Mouse (Mus musculus) left cerebral cortex, postnatal 14 days (tissue): ENCODE data around the gene Mnat1. TPM values are rescaled to one million over a fixed set of nuclear protein-coding genes. Genes with fewer than 3 reads are reported as not detected.

Source experiments
- DNase-seq, 2 experiments: peaks; one replicate each; pipeline ENCODE4 v3.0.0; 2021 to 2022; ENCODE audit warnings: low spot score in 2 of 2, mixed read lengths in 1 of 2
- intact Hi-C: fragments of 180-260 bp; cut with DNase I; formaldehyde crosslinking; loops from one replicate; pipeline ENCODE4 v1.15.1; 2025
- total RNA-seq, 2 experiments: library from RNA; stranded (reverse); gene quantifications; 2 replicates each; pipeline ENCODE4 v1.2.3; 2021

The Mnat1 gene
- total RNA-seq, 2 experiments from 2014 or later, result 18.3 to 19.1 TPM

- no peak for DNase-seq
- intact Hi-C loops, result no loop called here
These were observed 171.4 kb downstream of the Mnat1 start for GRCm38 (mm10) chr12:73294884-73295283.

- intact Hi-C loops, result no loop called here
- DNase-seq, result no peak
These were observed 172.1 kb downstream of the Mnat1 start for GRCm38 (mm10) chr12:73295505-73296140.

- no peak for DNase-seq
- intact Hi-C loops, result no loop called here
These were observed 175.1 kb downstream of the Mnat1 start for GRCm38 (mm10) chr12:73298621-73299020.

DNA sequence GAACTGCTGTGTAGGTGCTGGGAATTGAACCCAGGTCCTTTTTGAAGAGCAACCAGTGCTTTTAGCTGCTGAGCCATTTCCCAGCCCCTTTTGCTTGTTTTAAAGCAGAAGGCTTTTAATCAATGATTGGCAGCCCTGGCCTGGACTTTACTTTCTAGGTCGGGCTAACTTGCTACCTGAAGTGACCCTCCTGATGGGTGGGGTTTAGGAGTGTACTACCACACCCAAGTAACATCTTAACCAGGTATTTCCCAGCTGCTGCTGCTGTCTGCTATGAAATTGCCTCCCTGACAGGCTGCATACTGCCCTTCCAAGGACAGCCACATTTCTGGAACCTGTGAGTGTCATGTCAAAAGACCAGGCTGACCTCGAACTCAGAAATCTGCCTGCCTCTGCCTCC is 177.0 kb downstream of the Mnat1 start:
- no peak for DNase-seq
- intact Hi-C loops, result no loop called here

GRCm38 (mm10) chr12:73304636-73305035 is 181.1 kb downstream of the Mnat1 start:
- DNase-seq, result no peak

GRCm38 (mm10) chr12:73307750-73308149 is 184.2 kb downstream of the Mnat1 start:
- no peak for DNase-seq

More at GRCm38 (mm10) chr12:73304636-73305035, 181.1 kb downstream of the Mnat1 start:
- intact Hi-C loops, result no loop called here

DNA sequence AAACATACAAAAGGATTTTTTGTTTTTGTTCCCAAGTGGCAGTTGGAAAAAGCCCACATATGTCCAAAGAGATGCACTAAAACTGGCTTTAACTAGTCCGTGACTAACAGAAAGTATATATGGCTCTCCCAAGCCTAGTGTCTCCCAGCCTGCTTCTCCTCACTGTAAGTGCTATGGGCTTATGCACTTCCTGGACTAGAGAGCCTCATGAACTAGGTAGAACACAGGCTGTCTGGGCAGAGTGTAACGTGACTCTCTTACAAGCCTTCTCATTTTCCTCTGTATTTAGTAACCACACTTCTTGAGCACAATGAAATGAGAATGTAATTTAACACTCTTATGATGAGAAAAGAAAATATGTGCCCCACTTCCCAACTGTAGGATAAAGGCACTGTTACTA is 185.2 kb downstream of the Mnat1 start:
- intact Hi-C loops, result no loop called here
- no peak for DNase-seq

More at GRCm38 (mm10) chr12:73307750-73308149, 184.2 kb downstream of the Mnat1 start:
- intact Hi-C loops, result no loop called here

GRCm38 (mm10) chr12:73317706-73318686 is 194.5 kb downstream of the Mnat1 start:
- no peak for DNase-seq
- intact Hi-C loops, result no loop called here

Other genes starting within 250 kb of the Mnat1 start
- not detected for gene Six6, start 183.8 kb upstream of the Mnat1 start, total RNA-seq
- gene 4930447C04Rik, start 182.9 kb upstream of the Mnat1 start, total RNA-seq, result 1 to 10 TPM; 6.8 to 7.9 TPM
- under 1 TPM; 0.26 to 0.61 TPM for gene Six1, start 69.8 kb upstream of the Mnat1 start, total RNA-seq
- gene Six4, start 10.3 kb upstream of the Mnat1 start, total RNA-seq, result under 1 TPM; 0.47 to 0.86 TPM
- gene Trmt5, start 163.0 kb downstream of the Mnat1 start, total RNA-seq, result 10 to 100 TPM; 11.8 to 12.3 TPM
- gene Slc38a6, start 163.1 kb downstream of the Mnat1 start, total RNA-seq, result 10 to 100 TPM; 15.6 to 16.7 TPM